Mouse (Mus musculus) thymus, adult 2 months (tissue): ENCODE measurements around the gene Hist1h2ao. TPM values are rescaled to one million over a fixed set of nuclear protein-coding genes. Genes with fewer than 3 reads are reported as not detected.
A peak's percentile ranks its signal among the peaks of the same experiment; 100 is the strongest.
"Not testable (repeated sequence)": the region's sequence is repeated elsewhere in the genome, so short reads cannot be mapped to it uniquely, and the experiment has no call there.

ENCODE experiments used
- DNase-seq: peaks from one replicate; pipeline ENCODE4 v3.0.0; 2021
- H3K27ac ChIP-seq: fragments of 200-500 bp; 2 replicates; pipeline ENCODE4 v1.5.1; 2012; ENCODE audit warnings: low read length, control low read depth; ENCODE audit not compliant: control insufficient read depth, insufficient read depth
- H3K27me3 ChIP-seq: fragments of 200-500 bp; 2 replicates; pipeline ENCODE4 v1.6.1; 2012; ENCODE audit warnings: mild to moderate bottlenecking, low read length, moderate library complexity, mixed read lengths; ENCODE audit not compliant: control insufficient read depth, insufficient read depth
- H3K36me3 ChIP-seq: fragments of 200-500 bp; 2 replicates; pipeline ENCODE4 v1.6.1; 2012; ENCODE audit warnings: mild to moderate bottlenecking, low read length, moderate library complexity; ENCODE audit not compliant: control insufficient read depth, insufficient read depth
- H3K4me1 ChIP-seq: fragments of 200-500 bp; replicated peaks from 2 replicates; pipeline ENCODE4 v1.6.1; 2012; ENCODE audit warnings: low read length; ENCODE audit not compliant: control insufficient read depth, insufficient read depth
- H3K4me3 ChIP-seq: fragments of 200-500 bp; 2 replicates; pipeline ENCODE4 v1.5.1; 2012; ENCODE audit warnings: mild to moderate bottlenecking, low read length, control low read depth, moderate library complexity; ENCODE audit not compliant: control insufficient read depth, insufficient read depth
- CTCF ChIP-seq: fragments of 200-500 bp; IDR thresholded peaks from 2 replicates; pipeline ENCODE4 v1.5.1; 2012; ENCODE audit warnings: mild to moderate bottlenecking, control low read depth, low read length, moderate library complexity, borderline replicate concordance; ENCODE audit not compliant: control insufficient read depth, poor library complexity, insufficient read depth; ENCODE audit errors: extremely low read depth
- POLR2A ChIP-seq: fragments of 200-500 bp; IDR thresholded peaks from 2 replicates; pipeline ENCODE4 v1.6.1; 2012; ENCODE audit warnings: mild to moderate bottlenecking, low read length, control low read depth, moderate library complexity; ENCODE audit not compliant: control insufficient read depth, poor library complexity, insufficient read depth; ENCODE audit errors: extremely low read depth
- WGBS: fragments of 180-500 bp; shearing (Covaris S2); methylation state at CpG from one replicate; pipeline ENCODE4 v1.1.7; 2018; 5-methylcytosine and 5-hydroxymethylcytosine counted together
- polyA plus RNA-seq: library from polyadenylated mRNA; depleted of rRNA; stranded (reverse); fragments of >200 nt; gene quantifications from 2 replicates; pipeline ENCODE4 v1.2.3, GENCODE M21; 2012

Gene Hist1h2ao
- polyA plus RNA-seq, 1 experiment = not detected

DNA sequence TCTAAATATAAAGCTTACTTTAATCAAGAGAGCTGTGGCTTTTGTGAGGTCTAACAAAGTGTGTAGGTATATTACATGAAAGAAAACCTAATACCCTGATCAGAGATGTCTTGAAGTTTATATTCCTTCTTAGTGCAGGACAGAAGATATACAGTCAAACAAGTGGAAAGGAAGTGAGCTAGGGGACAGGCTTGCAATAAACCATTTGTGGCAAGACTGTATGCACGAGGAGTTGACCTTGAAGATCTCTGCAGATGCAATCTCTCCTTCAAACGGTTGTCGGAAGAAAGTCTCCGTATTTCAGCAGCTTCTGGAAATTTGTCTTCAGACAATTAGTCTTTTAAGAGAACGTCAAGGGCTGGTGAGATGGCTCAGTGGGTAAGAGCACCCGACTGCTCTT, 20.3 kb upstream of the Hist1h2ao start:
- Histone ChIP-seq H3K4me3 (no peak overlapping the region), H3K27me3 (no peaks in the 10 kb centered on the region), H3K36me3 (no peaks in the 10 kb centered on the region), H3K27ac (no peak overlapping the region), H3K4me1 (no peaks in the 10 kb centered on the region)
- TF ChIP-seq POLR2A (no peak), CTCF (no peak)
- WGBS = 62% methylated on average over 6 of the region's 6 CpGs
- no peak for DNase-seq

DNA sequence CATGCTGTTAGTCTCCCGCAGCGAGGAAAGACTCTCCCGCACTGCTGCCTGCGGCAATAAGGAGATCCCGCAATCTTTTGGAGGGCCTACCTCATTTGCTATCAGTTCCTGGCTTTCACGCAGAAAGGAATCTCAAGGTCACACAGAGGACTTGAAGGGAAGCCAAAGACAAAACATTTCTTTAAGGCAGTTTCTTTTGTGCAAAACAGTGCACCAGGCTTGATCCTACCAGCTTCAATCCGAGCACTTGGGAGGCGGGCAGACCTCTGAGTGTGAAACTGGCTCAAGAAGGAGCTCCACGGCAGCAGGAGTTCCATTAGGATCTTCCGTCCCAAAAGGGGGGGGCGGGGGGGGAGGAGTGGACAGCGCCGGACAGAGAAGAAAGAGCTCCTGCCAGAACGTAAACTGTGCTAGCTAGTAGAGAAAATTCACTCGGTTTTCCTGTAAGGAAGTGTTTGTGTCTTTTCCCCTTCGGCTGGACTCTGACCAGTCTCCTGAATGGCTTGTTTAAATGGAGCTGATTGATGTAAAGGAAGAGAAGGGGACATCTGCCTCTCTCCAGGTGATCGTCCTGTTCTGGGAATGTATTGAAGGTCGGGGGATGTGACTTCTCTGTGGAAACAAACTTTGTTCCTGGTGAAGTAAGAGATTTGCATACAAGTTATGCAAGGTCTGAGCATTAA, 19.5 kb upstream of the Hist1h2ao start:
- H3K4me1 ChIP-seq = no peaks in the 10 kb centered on the region
- H3K36me3 ChIP-seq = no peaks in the 10 kb centered on the region
- no peak overlapping the region for H3K27ac ChIP-seq
- 73% methylated on average over 18 of the region's 18 CpGs for WGBS
- TF ChIP-seq CTCF (no peak), POLR2A (no peak)
- DNase-seq = no peak
- no peak overlapping the region for H3K4me3 ChIP-seq
- no peaks in the 10 kb centered on the region for H3K27me3 ChIP-seq

DNA sequence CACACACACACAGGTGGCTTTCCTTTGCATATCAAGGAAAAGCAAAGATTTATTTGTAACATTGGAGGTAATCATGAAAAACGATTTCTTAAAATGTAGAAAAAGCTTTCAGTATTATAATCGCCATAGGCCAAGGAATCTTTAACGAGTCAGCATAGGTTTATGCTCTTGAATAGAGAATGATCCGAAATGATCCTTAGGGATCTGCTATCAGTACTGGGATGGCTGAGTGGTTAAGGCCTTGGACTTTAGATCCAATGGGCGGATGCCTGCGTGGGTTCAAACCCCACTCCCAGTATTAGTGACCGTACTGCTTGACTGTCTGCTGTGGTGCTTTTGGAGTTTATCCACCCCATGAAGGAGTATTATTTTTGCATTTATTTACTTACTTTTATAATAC, 14.7 kb upstream of the Hist1h2ao start:
- no peaks in the 10 kb centered on the region for H3K4me1 ChIP-seq
- no peak for TF ChIP-seq CTCF
- no peak for TF ChIP-seq POLR2A
- H3K4me3 ChIP-seq = no peak overlapping the region
- WGBS = 95% methylated on average over 7 of the region's 7 CpGs
- no peaks in the 10 kb centered on the region for H3K27me3 ChIP-seq
- H3K36me3 ChIP-seq = no peaks in the 10 kb centered on the region
- DNase-seq = no peak
- no peak overlapping the region for H3K27ac ChIP-seq

DNA sequence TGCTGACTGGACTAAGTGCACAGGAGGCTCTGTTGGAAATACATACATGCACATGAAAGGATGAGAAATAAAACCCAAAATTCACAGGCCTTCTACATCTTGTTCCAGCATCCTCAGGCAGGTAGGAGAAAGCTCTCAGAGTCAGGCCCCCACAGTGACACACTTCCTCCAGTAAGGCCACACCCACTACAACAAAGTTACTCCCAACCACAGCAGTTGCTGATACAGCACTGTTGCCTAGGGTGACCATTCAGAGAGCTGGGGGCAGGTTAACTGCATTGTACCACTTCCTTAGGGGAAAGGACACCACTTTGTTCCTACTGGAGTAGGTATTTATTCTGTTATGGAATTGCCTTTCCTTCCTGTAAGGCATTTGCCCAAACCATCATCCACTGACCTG, 13.1 kb upstream of the Hist1h2ao start:
- H3K4me1 ChIP-seq, H3K27ac ChIP-seq, DNase-seq, H3K4me3 ChIP-seq, H3K27me3 ChIP-seq, H3K36me3 ChIP-seq: not testable (repeated sequence)

DNA sequence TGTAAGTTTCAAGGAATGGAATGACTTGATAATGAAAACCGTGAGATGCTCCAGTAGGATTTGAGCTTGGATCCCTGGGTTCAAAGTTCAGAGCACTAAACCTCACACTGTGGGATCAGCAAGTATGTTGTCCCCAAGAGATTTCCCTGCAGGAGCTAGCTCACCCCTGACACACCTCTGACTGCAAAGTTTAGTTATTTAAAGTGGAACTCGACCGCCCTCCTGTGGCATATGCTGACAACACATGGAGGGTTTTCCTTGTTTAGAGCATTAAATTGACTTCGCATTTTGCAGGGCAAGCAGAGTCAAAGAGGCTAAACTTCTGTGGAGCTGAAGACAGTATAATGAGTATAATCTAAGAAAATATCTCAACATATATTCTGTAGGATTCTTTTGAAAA, 7.2 kb upstream of the Hist1h2ao start:
- not testable (repeated sequence) for H3K27ac ChIP-seq, H3K4me3 ChIP-seq, DNase-seq, H3K27me3 ChIP-seq, H3K4me1 ChIP-seq, H3K36me3 ChIP-seq
- WGBS = no CpG with 5 or more reads among the region's 4 CpGs

DNA sequence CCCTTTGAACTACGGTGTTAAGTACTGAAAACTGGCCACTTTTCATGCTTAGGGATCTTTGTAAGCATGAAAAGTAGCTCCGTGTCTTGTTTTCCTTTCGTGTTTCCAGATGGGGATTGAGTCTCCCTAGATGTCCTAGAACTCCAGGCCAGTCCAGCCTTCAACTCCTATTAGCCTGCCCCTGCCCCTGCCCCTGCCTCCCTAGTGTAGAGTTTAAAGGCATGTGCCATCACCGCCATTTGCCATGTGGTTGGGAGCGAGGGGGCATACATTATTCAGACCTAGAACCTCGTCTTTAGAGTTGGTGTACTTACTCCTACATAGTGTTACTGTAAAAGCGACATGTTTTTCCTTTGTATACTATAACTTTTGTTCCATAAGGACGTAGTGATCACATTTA, 809 bp downstream of the Hist1h2ao start:
- H3K27me3 ChIP-seq, DNase-seq, H3K4me3 ChIP-seq, H3K4me1 ChIP-seq, H3K36me3 ChIP-seq, H3K27ac ChIP-seq: not testable (repeated sequence)
- no CpG with 5 or more reads among the region's 8 CpGs for WGBS

DNA sequence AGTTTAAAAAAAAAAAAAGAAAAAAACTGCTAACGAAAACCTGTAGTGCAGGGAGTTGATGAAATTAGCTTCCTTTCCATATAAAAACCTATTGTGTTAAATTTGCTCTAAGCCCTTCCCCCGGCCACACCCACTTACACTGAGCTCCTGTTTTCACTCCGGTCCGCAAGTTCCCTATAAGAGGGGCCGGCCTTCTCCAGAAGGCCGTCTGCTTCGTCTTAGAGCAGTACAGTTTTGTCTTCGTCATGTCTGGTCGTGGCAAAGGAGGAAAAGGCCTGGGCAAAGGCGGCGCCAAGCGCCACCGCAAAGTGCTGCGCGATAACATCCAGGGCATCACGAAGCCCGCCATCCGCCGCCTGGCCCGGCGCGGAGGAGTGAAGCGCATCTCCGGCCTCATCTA, 1.3 kb downstream of the Hist1h2ao start, which contains the start of gene Hist1h4m:
TSS of gene Hist1h4m (plus strand) at position 208 of the 400 bp plus-strand sequence.
- H3K27me3 ChIP-seq, H3K36me3 ChIP-seq, H3K4me1 ChIP-seq: not testable (repeated sequence)
- no CpG with 5 or more reads among the region's 24 CpGs for WGBS
- Histone ChIP-seq H3K27ac (peak within 1 kb of the TSS; percentile 71), H3K4me3 (peak within 1 kb of the TSS; percentile 31)
- DNase-seq = peak; percentile 62

DNA sequence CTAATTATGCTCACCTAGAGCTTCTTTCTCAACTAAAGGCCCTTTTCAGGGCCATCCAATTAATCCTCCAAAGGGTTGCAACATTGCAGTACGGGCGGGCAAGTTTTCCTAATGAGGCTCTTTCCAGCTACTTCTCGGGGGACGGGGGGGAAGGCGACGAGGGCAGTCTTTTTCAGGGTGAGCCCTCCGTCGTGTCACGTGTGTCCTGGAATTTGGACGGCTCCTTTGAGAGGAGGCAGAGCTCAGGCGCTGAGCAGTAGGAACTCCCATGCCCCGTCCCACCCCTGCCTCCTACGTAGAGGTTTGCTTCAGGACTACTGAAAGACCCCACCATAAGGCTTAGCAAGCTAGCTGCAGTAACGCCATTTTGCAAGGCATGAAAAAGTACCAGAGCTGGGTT, 1.8 kb downstream of the Hist1h2ao start:
- 0% methylated on average over 14 of the region's 14 CpGs for WGBS
- Histone ChIP-seq H3K4me3 (peak overlapping the region; percentile 31), H3K27ac (peak overlapping the region; percentile 71)
- not testable (repeated sequence) for H3K36me3 ChIP-seq, DNase-seq, H3K4me1 ChIP-seq, H3K27me3 ChIP-seq

DNA sequence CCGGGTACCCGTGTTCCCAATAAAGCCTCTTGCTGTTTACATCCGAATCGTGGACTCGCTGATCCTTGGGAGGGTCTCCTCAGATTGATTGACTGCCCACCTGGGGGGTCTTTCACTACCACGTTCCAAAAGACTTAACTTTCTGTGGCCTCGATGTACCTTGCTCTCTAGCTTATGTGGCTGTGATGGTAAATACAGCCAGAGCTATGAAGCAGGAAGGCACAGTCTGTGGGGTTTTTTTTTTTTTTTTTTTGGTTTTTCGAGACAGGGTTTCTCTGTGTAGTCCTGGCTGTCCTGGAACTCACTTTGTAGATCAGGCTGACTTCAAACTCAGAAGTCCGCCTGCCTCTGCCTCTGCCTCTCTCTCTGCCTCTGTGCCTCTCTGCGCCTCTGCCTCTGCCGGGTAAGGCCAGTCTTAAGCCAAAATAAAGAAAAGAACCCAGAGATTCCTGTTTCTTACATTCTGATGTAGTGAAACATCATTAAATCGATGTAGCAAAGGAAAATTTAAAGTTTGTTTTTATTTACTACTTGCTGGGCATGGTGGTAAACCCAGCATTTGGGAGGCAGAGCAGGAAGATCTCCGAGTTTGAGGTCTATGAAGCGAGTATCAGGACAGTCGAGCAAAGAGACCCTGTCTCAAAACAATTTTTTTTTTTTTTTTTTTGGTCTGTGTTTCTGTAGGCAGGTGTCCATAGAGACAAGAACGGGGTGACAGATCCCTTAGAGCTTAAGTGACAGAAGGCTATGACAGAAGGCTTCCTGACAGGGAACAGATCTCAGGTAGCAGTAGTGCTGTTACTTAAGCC, 10.0 kb downstream of the Hist1h2ao start:
- H3K27me3 ChIP-seq, H3K4me1 ChIP-seq, H3K27ac ChIP-seq, H3K36me3 ChIP-seq, DNase-seq, H3K4me3 ChIP-seq: not testable (repeated sequence)
- 78% methylated on average over 7 of the region's 16 CpGs for WGBS
